Mouse (Mus musculus): ENCODE measurements around the gene Wnt6. TPM values are rescaled to one million over a fixed set of nuclear protein-coding genes. Genes with fewer than 3 reads are reported as not detected.

Wnt6 gene
- polyA plus RNA-seq (2015; fragmentation: Nextera tagmentation; extraction: Ambion mirVana): 39.7 and 51.8 TPM in 2 replicates

- peak within 1 kb of the TSS; percentile 89 for H3K4me2 ChIP-seq (replicated peaks)
- H3K4me3 ChIP-seq: peak within 1 kb of the TSS; percentile 54
- 0 out of 2 replicates have a peak, but pooled peaks have one; percentile 7 for ATAC-seq (ENCODE audit: low FRiP score, low read depth)
- WGBS: 0% methylated on average over 2 of the region's 8 CpGs
- peak within 1 kb of the TSS; percentile 28; the same call in 1 of the 2 replicates for H3K27ac ChIP-seq
- no peaks in the 10 kb centered on the region for H3K36me3 ChIP-seq
- peak within 1 kb of the TSS; percentile 62 for H3K9ac ChIP-seq
- no peaks in the 10 kb centered on the region for H3K9me3 ChIP-seq
- H3K27me3 ChIP-seq: peaks cover 96% of the 10 kb centered on the region
- H3K4me1 ChIP-seq: peaks cover 38% of the 10 kb centered on the region
Measured at GRCm38 (mm10) chr1:74771845-74771930, at the start of gene Wnt6. TSS of gene Wnt6 (plus strand) at chr1:74771892.

- H3K9me3 ChIP-seq: 0 out of 2 replicates have a peak, but pooled peaks cover 6% of the 10 kb centered on the region
Measured at GRCm38 (mm10) chr1:74723748-74724147, 47.9 kb upstream of the Wnt6 start.

GRCm38 (mm10) chr1:74726114-74726513 lies 45.6 kb upstream of the Wnt6 start:
- no peak overlapping the region for H3K27ac ChIP-seq
- no peak overlapping the region for H3K4me2 ChIP-seq (replicated peaks)
- no peak overlapping the region for H3K9ac ChIP-seq
- ATAC-seq (ENCODE audit: low FRiP score, low read depth): no peak
- WGBS: 60% methylated on average over 5 of the region's 5 CpGs
- no peaks in the 10 kb centered on the region for H3K27me3 ChIP-seq
- no peak overlapping the region for H3K4me3 ChIP-seq
- H3K9me3 ChIP-seq: 0 out of 2 replicates have a peak, but pooled peaks cover 6% of the 10 kb centered on the region
- H3K4me1 ChIP-seq: no peaks in the 10 kb centered on the region
- no peaks in the 10 kb centered on the region for H3K36me3 ChIP-seq

More at GRCm38 (mm10) chr1:74723748-74724147, 47.9 kb upstream of the Wnt6 start:
- H3K9ac ChIP-seq: no peak overlapping the region
- H3K27me3 ChIP-seq: no peaks in the 10 kb centered on the region
- H3K4me3 ChIP-seq: no peak overlapping the region
- WGBS: 81% methylated on average over 2 of the region's 2 CpGs
- no peak for ATAC-seq (ENCODE audit: low FRiP score, low read depth)
- no peak overlapping the region for H3K4me2 ChIP-seq (replicated peaks)
- H3K27ac ChIP-seq: no peak overlapping the region
- no peaks in the 10 kb centered on the region for H3K36me3 ChIP-seq
- no peaks in the 10 kb centered on the region for H3K4me1 ChIP-seq

- no peak overlapping the region for H3K9ac ChIP-seq
- H3K4me3 ChIP-seq: no peak overlapping the region
- no peaks in the 10 kb centered on the region for H3K4me1 ChIP-seq
- 0 out of 2 replicates have a peak, but pooled peaks cover 6% of the 10 kb centered on the region for H3K9me3 ChIP-seq
- 78% methylated on average over 5 of the region's 5 CpGs for WGBS
- no peaks in the 10 kb centered on the region for H3K36me3 ChIP-seq
- H3K4me2 ChIP-seq (replicated peaks): no peak overlapping the region
- H3K27ac ChIP-seq: no peak overlapping the region
- no peaks in the 10 kb centered on the region for H3K27me3 ChIP-seq
- no peak for ATAC-seq (ENCODE audit: low FRiP score, low read depth)
Measured at GRCm38 (mm10) chr1:74726674-74727073, 45.0 kb upstream of the Wnt6 start.

GRCm38 (mm10) chr1:74728446-74728845 lies 43.2 kb upstream of the Wnt6 start:
- Histone ChIP-seq H3K9ac (no peak overlapping the region), H3K27ac (no peak overlapping the region), H3K4me2 (replicated peaks) (no peak overlapping the region), H3K36me3 (no peaks in the 10 kb centered on the region), H3K9me3 (0 out of 2 replicates have a peak, but pooled peaks cover 5% of the 10 kb centered on the region), H3K27me3 (no peaks in the 10 kb centered on the region), H3K4me3 (no peak overlapping the region), H3K4me1 (no peaks in the 10 kb centered on the region)
- WGBS: 71% methylated on average over 8 of the region's 8 CpGs
- no peak for ATAC-seq (ENCODE audit: low FRiP score, low read depth)

GRCm38 (mm10) chr1:74736977-74737376 lies 34.7 kb upstream of the Wnt6 start:
- no peaks in the 10 kb centered on the region for H3K36me3 ChIP-seq
- H3K4me3 ChIP-seq: no peak overlapping the region
- H3K27me3 ChIP-seq: no peaks in the 10 kb centered on the region
- H3K27ac ChIP-seq: no peak overlapping the region
- no peaks in the 10 kb centered on the region for H3K4me1 ChIP-seq
- 93% methylated on average over 12 of the region's 12 CpGs for WGBS
- H3K9ac ChIP-seq: no peak overlapping the region
- no peak overlapping the region for H3K4me2 ChIP-seq (replicated peaks)
- H3K9me3 ChIP-seq: no peaks in the 10 kb centered on the region
- no peak for ATAC-seq (ENCODE audit: low FRiP score, low read depth)

- H3K9me3 ChIP-seq: no peaks in the 10 kb centered on the region
- H3K27me3 ChIP-seq: no peaks in the 10 kb centered on the region
- no peak for ATAC-seq (ENCODE audit: low FRiP score, low read depth)
- no peaks in the 10 kb centered on the region for H3K36me3 ChIP-seq
- no peak overlapping the region for H3K27ac ChIP-seq
- H3K4me1 ChIP-seq: no peaks in the 10 kb centered on the region
- no peak overlapping the region for H3K4me2 ChIP-seq (replicated peaks)
- WGBS: 84% methylated on average over 7 of the region's 7 CpGs
- no peak overlapping the region for H3K9ac ChIP-seq
- no peak overlapping the region for H3K4me3 ChIP-seq
Measured at GRCm38 (mm10) chr1:74737500-74737899, 34.2 kb upstream of the Wnt6 start.

GRCm38 (mm10) chr1:74740846-74741245 lies 30.8 kb upstream of the Wnt6 start:
- no peaks in the 10 kb centered on the region for H3K9me3 ChIP-seq
- H3K9ac ChIP-seq: no peak overlapping the region
- H3K4me3 ChIP-seq: no peak overlapping the region
- 68% methylated on average over 7 of the region's 7 CpGs for WGBS
- no peaks in the 10 kb centered on the region for H3K36me3 ChIP-seq
- H3K27me3 ChIP-seq: no peaks in the 10 kb centered on the region
- H3K27ac ChIP-seq: no peak overlapping the region
- H3K4me2 ChIP-seq (replicated peaks): no peak overlapping the region
- no peak for ATAC-seq (ENCODE audit: low FRiP score, low read depth)
- H3K4me1 ChIP-seq: no peaks in the 10 kb centered on the region

- peaks cover 7% of the 10 kb centered on the region; the same call in 1 of the 2 replicates for H3K4me1 ChIP-seq
- H3K4me3 ChIP-seq: no peak overlapping the region
- ATAC-seq (ENCODE audit: low FRiP score, low read depth): no peak
- peaks cover 29% of the 10 kb centered on the region for H3K27me3 ChIP-seq
- no peaks in the 10 kb centered on the region for H3K9me3 ChIP-seq
- H3K9ac ChIP-seq: no peak overlapping the region
- no peak overlapping the region for H3K4me2 ChIP-seq (replicated peaks)
- WGBS: 72% methylated on average over 5 of the region's 5 CpGs
- H3K36me3 ChIP-seq: no peaks in the 10 kb centered on the region
- no peak overlapping the region for H3K27ac ChIP-seq
Measured at GRCm38 (mm10) chr1:74747335-74747734, 24.4 kb upstream of the Wnt6 start.

- H3K36me3 ChIP-seq: no peaks in the 10 kb centered on the region
- H3K9me3 ChIP-seq: no peaks in the 10 kb centered on the region
- H3K9ac ChIP-seq: peak within 1 kb of the TSS; percentile 8; the same call in 1 of the 2 replicates
- peaks cover 29% of the 10 kb centered on the region for H3K27me3 ChIP-seq
- H3K4me2 ChIP-seq (replicated peaks): peak within 1 kb of the TSS; percentile 59
- peak; percentile 71 for ATAC-seq (ENCODE audit: low FRiP score, low read depth)
- peak within 1 kb of the TSS; percentile 31 for H3K4me3 ChIP-seq
- no peak within 1 kb of the TSS for H3K27ac ChIP-seq
- peaks cover 7% of the 10 kb centered on the region; the same call in 1 of the 2 replicates for H3K4me1 ChIP-seq
- 9% methylated on average over 30 of the region's 30 CpGs for WGBS
Measured at GRCm38 (mm10) chr1:74748643-74749271, 22.9 kb upstream of the Wnt6 start, which contains the start of gene Prkag3. TSS of gene Prkag3 (minus strand) at chr1:74749221.

- H3K4me3 ChIP-seq: no peak overlapping the region; the same call in 1 of the 2 replicates
Measured at GRCm38 (mm10) chr1:74749301-74749700, 22.4 kb upstream of the Wnt6 start.

GRCm38 (mm10) chr1:74750683-74751082 lies 21.0 kb upstream of the Wnt6 start:
- Histone ChIP-seq H3K4me3 (no peak overlapping the region), H3K9me3 (no peaks in the 10 kb centered on the region), H3K36me3 (no peaks in the 10 kb centered on the region), H3K4me2 (replicated peaks) (no peak overlapping the region), H3K4me1 (peaks cover 7% of the 10 kb centered on the region; the same call in 1 of the 2 replicates), H3K9ac (no peak overlapping the region), H3K27me3 (peaks cover 29% of the 10 kb centered on the region), H3K27ac (no peak overlapping the region)
- no peak for ATAC-seq (ENCODE audit: low FRiP score, low read depth)
- WGBS: 79% methylated on average over 4 of the region's 4 CpGs

More at GRCm38 (mm10) chr1:74749301-74749700, 22.4 kb upstream of the Wnt6 start:
- H3K36me3 ChIP-seq: no peaks in the 10 kb centered on the region
- peak; percentile 70; the same call in 1 of the 2 replicates for ATAC-seq (ENCODE audit: low FRiP score, low read depth)
- H3K27me3 ChIP-seq: peaks cover 29% of the 10 kb centered on the region
- WGBS: 65% methylated on average over 7 of the region's 7 CpGs
- H3K9me3 ChIP-seq: no peaks in the 10 kb centered on the region
- peaks cover 7% of the 10 kb centered on the region; the same call in 1 of the 2 replicates for H3K4me1 ChIP-seq
- no peak overlapping the region for H3K9ac ChIP-seq
- no peak overlapping the region for H3K27ac ChIP-seq
- peak overlapping the region; percentile 59 for H3K4me2 ChIP-seq (replicated peaks)

GRCm38 (mm10) chr1:74752150-74752549 lies 19.5 kb upstream of the Wnt6 start:
- Histone ChIP-seq H3K4me2 (replicated peaks) (no peak overlapping the region), H3K4me1 (peaks cover 7% of the 10 kb centered on the region; the same call in 1 of the 2 replicates), H3K36me3 (no peaks in the 10 kb centered on the region), H3K9me3 (no peaks in the 10 kb centered on the region), H3K27ac (no peak overlapping the region), H3K9ac (no peak overlapping the region), H3K4me3 (no peak overlapping the region), H3K27me3 (peaks cover 27% of the 10 kb centered on the region)
- no peak for ATAC-seq (ENCODE audit: low FRiP score, low read depth)
- 83% methylated on average over 8 of the region's 8 CpGs for WGBS
